Mouse (Mus musculus) E14TG2a.4 (cell line): ENCODE measurements around the gene Dstn.

ENCODE experiments used
- CTCF ChIP-seq: conservative IDR thresholded peaks from 2 replicates; pipeline ENCODE4 v1.5.1; 2014; ENCODE audit warnings: low read length
- NANOG ChIP-seq: IDR thresholded peaks from 2 replicates; pipeline ENCODE4 v1.6.1; 2014; ENCODE audit warnings: borderline replicate concordance, low read length, mixed read lengths

GRCm38 (mm10) chr2:143870936-143871688 lies 44.0 kb upstream of the Dstn start:
- no peak for TF ChIP-seq CTCF
- no peak for TF ChIP-seq NANOG
